Mouse (Mus musculus) layer of hippocampus, adult 9-11 months (tissue): ENCODE measurements around the gene Tbccd1.

Source experiments
- DNase-seq: peaks from one replicate; pipeline ENCODE4 v3.0.0; 2022

Gene Tbccd1

GRCm38 (mm10) chr16:22856773-22857172 is 696 bp downstream of the Tbccd1 start:
- no peak for DNase-seq

GRCm38 (mm10) chr16:22852709-22853108 is 4.8 kb downstream of the Tbccd1 start:
- no peak for DNase-seq

- DNase-seq: no peak
Measured at GRCm38 (mm10) chr16:22848331-22848730, 9.1 kb downstream of the Tbccd1 start.

- DNase-seq: no peak
Measured at GRCm38 (mm10) chr16:22847686-22848085, 9.8 kb downstream of the Tbccd1 start.

- DNase-seq: no peak
Measured at GRCm38 (mm10) chr16:22845481-22845880, 12.0 kb downstream of the Tbccd1 start.

GRCm38 (mm10) chr16:22844834-22845233 is 12.6 kb downstream of the Tbccd1 start:
- DNase-seq: no peak

GRCm38 (mm10) chr16:22844061-22844801 is 13.2 kb downstream of the Tbccd1 start:
- peak; percentile 78 for DNase-seq

- DNase-seq: no peak
Measured at GRCm38 (mm10) chr16:22842871-22843270, 14.6 kb downstream of the Tbccd1 start.

- no peak for DNase-seq
Measured at GRCm38 (mm10) chr16:22839146-22839857, 18.2 kb downstream of the Tbccd1 start.

- no peak for DNase-seq
Measured at GRCm38 (mm10) chr16:22832932-22833525, 24.4 kb downstream of the Tbccd1 start.

GRCm38 (mm10) chr16:22820731-22821130 is 36.7 kb downstream of the Tbccd1 start:
- DNase-seq: peak; percentile 65

GRCm38 (mm10) chr16:22811477-22811876 is 46.0 kb downstream of the Tbccd1 start, which contains the start of gene Crygs:
Crygs (minus strand) TSS chr16:22811577.
- DNase-seq: no peak

- no peak for DNase-seq
Measured at GRCm38 (mm10) chr16:22807468-22808070, 49.9 kb downstream of the Tbccd1 start.

GRCm38 (mm10) chr16:22802786-22803185 is 54.7 kb downstream of the Tbccd1 start:
- peak; percentile 24 for DNase-seq

GRCm38 (mm10) chr16:22800849-22801109 is 56.7 kb downstream of the Tbccd1 start:
- DNase-seq: no peak

GRCm38 (mm10) chr16:22800026-22800848 is 57.2 kb downstream of the Tbccd1 start:
- no peak for DNase-seq

- no peak for DNase-seq
Measured at GRCm38 (mm10) chr16:22798520-22798919, 58.9 kb downstream of the Tbccd1 start.

- peak; percentile 76 for DNase-seq
Measured at GRCm38 (mm10) chr16:22797521-22797920, 59.9 kb downstream of the Tbccd1 start.

GRCm38 (mm10) chr16:22795497-22795896 is 62.0 kb downstream of the Tbccd1 start:
- no peak for DNase-seq

GRCm38 (mm10) chr16:22791235-22791634 is 66.2 kb downstream of the Tbccd1 start:
- DNase-seq: no peak

- DNase-seq: peak; percentile 91
Measured at GRCm38 (mm10) chr16:22789908-22790367, 67.5 kb downstream of the Tbccd1 start.

GRCm38 (mm10) chr16:22782686-22783085 is 74.8 kb downstream of the Tbccd1 start:
- no peak for DNase-seq
